Mouse (Mus musculus) midbrain, postnatal 0 days (tissue): ENCODE results near the gene Naip2. TPM values are rescaled to one million over a fixed set of nuclear protein-coding genes. Genes with fewer than 3 reads are reported as not detected.

Source experiments
- ATAC-seq: fragments of 200-750 bp; cut with Nextera tagmentation; 2 replicates; pipeline ENCODE4 v1.8.0; 2017; ENCODE audit warnings: moderate number of reproducible peaks, mild to moderate bottlenecking, moderate TSS enrichment, moderate library complexity; ENCODE audit not compliant: low FRiP score
- DNase-seq: peaks from one replicate; pipeline ENCODE4 v3.0.0-alpha.2; 2015; ENCODE audit warnings: low spot score
- H3K27ac ChIP-seq: fragments of 300-500 bp; sonication (generic); 2 replicates; pipeline ENCODE4 v1.5.1; 2014; ENCODE audit warnings: low read depth, mild to moderate bottlenecking, low read length, mixed read lengths
- H3K27me3 ChIP-seq: fragments of 300-500 bp; sonication (generic); 2 replicates; pipeline ENCODE4 v1.6.1; 2014; ENCODE audit warnings: low read length, control low read depth, mixed read lengths; ENCODE audit not compliant: insufficient read depth
- H3K36me3 ChIP-seq: fragments of 300-500 bp; sonication (generic); 2 replicates; pipeline ENCODE4 v1.6.1; 2014; ENCODE audit warnings: low read length, control low read depth, mixed read lengths; ENCODE audit not compliant: insufficient read depth
- H3K4me1 ChIP-seq: fragments of 300-500 bp; sonication (generic); 2 replicates; pipeline ENCODE4 v1.6.1; 2014; ENCODE audit warnings: mild to moderate bottlenecking, control low read depth, antibody characterized with exemption, low read length, mixed read lengths; ENCODE audit not compliant: insufficient read depth
- H3K4me2 ChIP-seq: fragments of 300-500 bp; sonication (generic); 2 replicates; pipeline ENCODE4 v1.6.1; 2014; ENCODE audit warnings: low read depth, mild to moderate bottlenecking, low read length, mixed read lengths; ENCODE audit not compliant: poor library complexity, severe bottlenecking
- H3K4me3 ChIP-seq: fragments of 300-500 bp; sonication (generic); 2 replicates; pipeline ENCODE4 v1.5.1; 2014; ENCODE audit warnings: low read depth, mild to moderate bottlenecking, low read length, moderate library complexity
- H3K9ac ChIP-seq: fragments of 300-500 bp; sonication (generic); replicated peaks from 2 replicates; pipeline ENCODE4 v1.6.1; 2014; ENCODE audit warnings: mild to moderate bottlenecking, low read length, moderate library complexity, mixed read lengths; ENCODE audit not compliant: poor library complexity, severe bottlenecking
- H3K9me3 ChIP-seq: fragments of 300-500 bp; sonication (generic); 2 replicates; pipeline ENCODE4 v1.6.1; 2016; ENCODE audit warnings: low read length, control low read depth
- CTCF ChIP-seq: IDR thresholded peaks from 2 replicates; pipeline ENCODE4 v1.5.1; 2016; ENCODE audit warnings: antibody characterized with exemption, mild to moderate bottlenecking
- WGBS: fragments of 180-500 bp; shearing (Covaris S2); extraction: QIAGEN DNeasy Blood & Tissue Kit; methylation state at CpG from one replicate; pipeline ENCODE4 v1.1.7; 2014; 5-methylcytosine and 5-hydroxymethylcytosine counted together
- polyA plus RNA-seq: library from polyadenylated mRNA; unstranded; fragments of >200 nt; fragmentation: Nextera tagmentation; extraction: Ambion mirVana; gene quantifications from 2 replicates; pipeline ENCODE4 v1.2.1, GENCODE M21; 2015
- total RNA-seq: library from RNA; depleted of rRNA; stranded (reverse); fragments of >200 nt; gene quantifications from 2 replicates; pipeline ENCODE4 v1.2.3, GENCODE M21; 2014; rRNA removed

The Naip2 gene
- total and polyA plus RNA-seq, 2 experiments from 2014 or later, result 0.06 to 0.38 TPM

DNA sequence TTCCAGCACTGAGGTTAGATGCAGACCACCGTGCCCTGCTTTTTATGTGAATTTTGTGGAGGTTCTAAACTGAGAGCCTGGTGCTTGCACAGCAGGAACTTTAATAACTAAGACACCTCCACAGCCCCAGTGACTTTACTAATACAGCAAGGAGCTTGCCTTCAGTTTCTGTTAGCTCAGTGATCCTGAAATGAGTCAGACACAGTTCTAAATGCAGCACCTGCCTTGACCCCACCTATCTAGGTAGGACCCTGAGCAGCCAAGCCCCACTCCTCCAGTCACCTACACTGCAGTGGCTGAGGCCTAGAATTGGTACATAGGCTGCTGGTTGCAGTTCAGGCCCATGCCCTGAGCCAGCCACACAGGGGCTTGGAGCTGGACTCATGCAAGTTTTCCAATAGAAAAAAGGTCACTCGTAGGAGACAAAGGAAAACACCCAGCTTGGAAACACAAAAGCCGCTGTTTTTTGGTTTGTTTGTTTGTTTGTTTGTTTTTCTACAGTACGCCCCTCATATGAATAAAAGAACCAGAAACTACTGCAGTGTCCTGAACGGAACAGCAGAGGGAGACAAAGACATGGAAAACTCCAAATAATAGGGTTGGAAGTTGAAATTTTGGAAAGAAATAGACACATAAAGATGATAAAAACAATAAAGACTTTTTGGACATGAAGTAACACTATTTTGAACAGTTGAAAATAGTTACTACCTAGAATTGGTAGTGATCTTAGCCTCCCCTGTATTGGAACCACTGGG is 89.5 kb downstream of the Naip2 start:
- Histone ChIP-seq H3K36me3 (peaks cover 17% of the 10 kb centered on the region), H3K9ac (no peak overlapping the region), H3K27ac (no peak overlapping the region), H3K4me3 (no peak overlapping the region), H3K27me3 (no peaks in the 10 kb centered on the region), H3K4me2 (no peak overlapping the region), H3K9me3 (no peaks in the 10 kb centered on the region), H3K4me1 (no peaks in the 10 kb centered on the region; the same call in 1 of the 2 replicates)
- peak; percentile 81 for TF ChIP-seq CTCF
- DNase-seq (peak; percentile 57), ATAC-seq (no peak)
- 39% methylated on average over 5 of the region's 5 CpGs for WGBS

- peak; percentile 77 for ATAC-seq
- Histone ChIP-seq H3K27ac (peak within 1 kb of the TSS; percentile 51; the same call in 1 of the 2 replicates), H3K36me3 (no peaks in the 10 kb centered on the region; the same call in 1 of the 2 replicates), H3K4me3 (peak within 1 kb of the TSS; percentile 88), H3K4me1 (no peaks in the 10 kb centered on the region; the same call in 1 of the 2 replicates), H3K9me3 (no peaks in the 10 kb centered on the region), H3K27me3 (no peaks in the 10 kb centered on the region), H3K4me2 (peak within 1 kb of the TSS; percentile 88), H3K9ac (peak within 1 kb of the TSS; percentile 78)
- DNase-seq, result peak; percentile 81
- TF ChIP-seq CTCF, result no peak
- WGBS, result 1% methylated on average over 66 of the region's 76 CpGs
These were observed 94.0 kb downstream of the Naip2 start, which contains the start of gene Serf1 for GRCm38 (mm10) chr13:100107652-100108472. TSS of gene Serf1 (plus strand) at chr13:100108012.

GRCm38 (mm10) chr13:100103748-100104254 is 98.1 kb downstream of the Naip2 start, which contains the start of gene Bdp1:
TSS of gene Bdp1 (minus strand) at chr13:100104070.
- TF ChIP-seq CTCF, result no peak

GRCm38 (mm10) chr13:100103052-100103658 is 98.7 kb downstream of the Naip2 start:
- no peaks in the 10 kb centered on the region for H3K9me3 ChIP-seq
- peak overlapping the region; percentile 79 for H3K4me3 ChIP-seq
- peak overlapping the region; percentile 64 for H3K27ac ChIP-seq
- 8% methylated on average over 15 of the region's 15 CpGs for WGBS
- H3K4me2 ChIP-seq, result peak overlapping the region; percentile 80
- no peaks in the 10 kb centered on the region for H3K27me3 ChIP-seq
- 0 out of 2 replicates have a peak, but pooled peaks cover 2% of the 10 kb centered on the region for H3K36me3 ChIP-seq
- TF ChIP-seq CTCF, result no peak
- DNase-seq (peak; percentile 1), ATAC-seq (no peak; the same call in 1 of the 2 replicates)
- H3K9ac ChIP-seq, result peak overlapping the region; percentile 73
- peaks cover 6% of the 10 kb centered on the region for H3K4me1 ChIP-seq

More at GRCm38 (mm10) chr13:100103748-100104254, 98.1 kb downstream of the Naip2 start, which contains the start of gene Bdp1:
- Histone ChIP-seq H3K27ac (peak within 1 kb of the TSS; percentile 64), H3K9me3 (no peaks in the 10 kb centered on the region), H3K4me1 (peaks cover 6% of the 10 kb centered on the region), H3K4me3 (peak within 1 kb of the TSS; percentile 79), H3K4me2 (peak within 1 kb of the TSS; percentile 80), H3K27me3 (no peaks in the 10 kb centered on the region), H3K36me3 (no peaks in the 10 kb centered on the region), H3K9ac (peak within 1 kb of the TSS; percentile 73)
- under 1% methylated on average over 43 of the region's 44 CpGs for WGBS
- peak; percentile 81 for ATAC-seq
- peak; percentile 95 for DNase-seq

- no peak for TF ChIP-seq CTCF
- no peaks in the 10 kb centered on the region for H3K27me3 ChIP-seq
- no peak for DNase-seq
- ATAC-seq, result no peak
- 95% methylated on average over 6 of the region's 6 CpGs for WGBS
- H3K27ac ChIP-seq, result no peak overlapping the region
- no peak overlapping the region for H3K4me3 ChIP-seq
- no peak overlapping the region for H3K4me2 ChIP-seq
- H3K9ac ChIP-seq, result no peak overlapping the region
- no peaks in the 10 kb centered on the region for H3K9me3 ChIP-seq
- H3K4me1 ChIP-seq, result peaks cover 6% of the 10 kb centered on the region; the same call in 1 of the 2 replicates
- H3K36me3 ChIP-seq, result peaks cover 21% of the 10 kb centered on the region
These were observed 103.1 kb downstream of the Naip2 start for GRCm38 (mm10) chr13:100098808-100099207.

Other genes starting within 250 kb of the Naip2 start
- 23.5 and 27.3 TPM in 2 replicates for gene Mccc2, start 186.5 kb downstream of the Naip2 start, total RNA-seq
- gene Mccc2, start 186.5 kb downstream of the Naip2 start, polyA plus RNA-seq, result 32.5 and 34.5 TPM in 2 replicates
- gene Bdp1, start 98.0 kb downstream of the Naip2 start, total RNA-seq, result 19.8 and 23.0 TPM in 2 replicates
- 17.9 and 18.9 TPM in 2 replicates for gene Bdp1, start 98.0 kb downstream of the Naip2 start, polyA plus RNA-seq
- 99.5 and 110 TPM in 2 replicates for gene Serf1, start 94.1 kb downstream of the Naip2 start, total RNA-seq
- 389 and 390 TPM in 2 replicates for gene Serf1, start 94.1 kb downstream of the Naip2 start, polyA plus RNA-seq
- gene Smn1, start 77.2 kb downstream of the Naip2 start, total RNA-seq, result 20.9 and 33.1 TPM in 2 replicates
- gene Smn1, start 77.2 kb downstream of the Naip2 start, polyA plus RNA-seq, result 44.9 and 46.2 TPM in 2 replicates
- gene Naip5, start 44.2 kb upstream of the Naip2 start, total RNA-seq, result 0.11 and 0.47 TPM in 2 replicates
- 0.11 and 0.20 TPM in 2 replicates for gene Naip5, start 44.2 kb upstream of the Naip2 start, polyA plus RNA-seq
- gene Naip6, start 115.6 kb upstream of the Naip2 start, total RNA-seq, result 0.19 and 0.66 TPM in 2 replicates
- gene Naip6, start 115.6 kb upstream of the Naip2 start, polyA plus RNA-seq, result 0.04 and 0.10 TPM in 2 replicates